Mouse (Mus musculus) forebrain, embryonic 10.5 days (tissue): ENCODE measurements at regions not wholly inside any gene's neighbourhood (a gene's known extent, or its start where the extent isn't known, plus 50 kb on each side); places are given as distances from the start of the nearest gene placed in this dataset.

Experiments used
- DNase-seq: peaks from one replicate; pipeline ENCODE4 v3.0.0-alpha.2; 2017; ENCODE audit warnings: low spot score; ENCODE audit errors: extremely low spot score
- H3K27ac ChIP-seq: fragments of 300-500 bp; sonication (generic); 2 replicates; pipeline ENCODE4 v1.5.1; 2016; ENCODE audit warnings: mild to moderate bottlenecking
- H3K27me3 ChIP-seq: fragments of 300-500 bp; sonication (generic); 2 replicates; pipeline ENCODE4 v1.6.1; 2016; ENCODE audit warnings: mild to moderate bottlenecking; ENCODE audit not compliant: poor library complexity, severe bottlenecking
- H3K36me3 ChIP-seq: fragments of 300-500 bp; sonication (generic); replicated peaks from 2 replicates; pipeline ENCODE4 v1.6.1; 2016; ENCODE audit warnings: mild to moderate bottlenecking, moderate library complexity
- H3K4me1 ChIP-seq: fragments of 300-500 bp; sonication (generic); 2 replicates; pipeline ENCODE4 v1.6.1; 2016
- H3K4me3 ChIP-seq: fragments of 300-500 bp; sonication (generic); 2 replicates; pipeline ENCODE4 v1.5.1; 2016; ENCODE audit warnings: mild to moderate bottlenecking, moderate library complexity
- H3K9me3 ChIP-seq: fragments of 300-500 bp; sonication (generic); 2 replicates; pipeline ENCODE4 v1.6.1; 2016; ENCODE audit warnings: mild to moderate bottlenecking, moderate library complexity
- WGBS: fragments of 180-500 bp; shearing (Covaris S2); methylation state at CpG from one replicate; pipeline ENCODE4 v1.1.7; 2016; 5-methylcytosine and 5-hydroxymethylcytosine counted together

DNA sequence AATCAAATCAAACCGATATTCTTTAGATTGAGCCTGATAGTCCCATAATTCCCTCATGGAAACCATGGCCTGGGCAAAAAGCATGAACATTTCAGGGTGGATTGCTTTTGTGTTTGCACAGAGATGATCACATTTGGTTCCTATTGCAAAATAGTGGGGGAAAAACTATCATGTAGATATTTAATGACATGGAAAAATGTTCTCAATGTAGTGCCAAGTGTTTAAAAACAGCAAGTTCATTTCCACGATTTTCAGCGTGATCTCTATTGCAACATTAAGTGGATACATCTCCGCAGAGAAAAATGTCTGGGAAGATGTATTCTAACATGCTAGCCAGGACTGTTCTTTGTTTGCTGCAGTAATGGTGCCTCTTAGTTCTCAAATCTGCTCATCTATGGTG is 235.0 kb upstream of the Stt3b start:
- H3K4me1 ChIP-seq = peaks cover 30% of the 10 kb centered on the region
- H3K4me3 ChIP-seq = no peak overlapping the region
- H3K9me3 ChIP-seq = peaks cover 11% of the 10 kb centered on the region; the same call in 1 of the 2 replicates
- no peaks in the 10 kb centered on the region for H3K36me3 ChIP-seq
- no peak for DNase-seq
- H3K27ac ChIP-seq = no peak overlapping the region
- H3K27me3 ChIP-seq = no peaks in the 10 kb centered on the region
- WGBS = 90% methylated on average over 4 of the region's 4 CpGs

DNA sequence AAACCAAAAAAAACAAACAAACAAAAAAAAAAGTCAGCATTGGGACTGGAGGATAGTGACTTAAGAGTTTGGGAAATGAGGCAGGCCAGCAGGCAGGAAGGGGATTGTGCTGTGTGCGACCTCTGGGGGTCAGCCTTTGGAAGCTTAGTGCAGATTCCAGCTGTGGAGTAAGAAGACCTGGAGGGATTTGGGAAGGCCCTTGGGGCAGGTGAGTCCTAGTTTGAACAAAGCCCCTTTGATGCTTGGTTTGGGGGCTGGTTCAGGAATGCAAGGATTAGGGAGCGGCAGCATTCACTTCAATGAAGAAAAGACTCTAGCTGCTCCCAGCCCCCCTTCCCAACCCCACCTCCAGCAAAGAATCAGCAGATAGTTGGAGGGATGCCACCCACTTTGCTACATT is 235.6 kb upstream of the Stt3b start:
- peak overlapping the region; percentile 40; the same call in 1 of the 2 replicates for H3K27ac ChIP-seq
- peaks cover 30% of the 10 kb centered on the region for H3K4me1 ChIP-seq
- WGBS = 10% methylated on average over 2 of the region's 2 CpGs
- peak; percentile 17 for DNase-seq
- no peak overlapping the region for H3K4me3 ChIP-seq
- H3K9me3 ChIP-seq = peaks cover 10% of the 10 kb centered on the region; the same call in 1 of the 2 replicates
- no peaks in the 10 kb centered on the region for H3K27me3 ChIP-seq
- H3K36me3 ChIP-seq = no peaks in the 10 kb centered on the region

DNA sequence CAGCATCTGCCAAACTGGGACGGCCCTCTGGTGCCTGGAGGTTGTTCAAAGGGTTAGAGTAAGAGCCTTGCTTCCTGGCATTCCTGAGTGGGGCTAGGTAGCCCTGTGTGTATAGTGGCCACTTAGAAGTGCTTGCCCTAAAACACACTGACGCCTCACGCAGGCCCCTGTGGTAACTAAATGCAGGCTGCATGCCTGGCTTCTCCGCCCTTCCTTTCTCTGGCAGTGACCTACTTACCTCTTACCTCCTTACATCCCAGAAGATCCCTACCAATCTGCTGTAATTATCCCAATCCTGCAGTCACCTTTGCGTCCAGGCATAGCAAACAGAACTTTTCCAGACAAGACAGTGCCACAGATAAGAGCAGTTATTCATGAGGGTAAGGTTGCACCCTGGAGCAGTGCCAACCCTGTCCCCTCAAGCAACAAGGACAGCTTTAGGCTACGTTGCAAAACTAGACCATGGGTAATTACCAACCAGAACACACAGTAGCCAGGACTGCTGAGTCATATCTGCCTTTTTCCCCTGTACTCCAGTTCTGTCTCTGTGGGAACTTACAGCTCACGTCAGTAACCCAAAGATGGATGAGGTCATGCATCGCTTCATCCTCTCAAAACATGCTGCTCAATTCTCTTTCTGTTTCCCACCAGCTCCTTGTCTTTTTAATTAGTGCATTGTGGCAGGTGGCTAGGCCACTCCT is 237.6 kb upstream of the Stt3b start:
- Histone ChIP-seq H3K4me3 (no peak overlapping the region), H3K27me3 (no peaks in the 10 kb centered on the region), H3K36me3 (no peaks in the 10 kb centered on the region), H3K4me1 (peaks cover 30% of the 10 kb centered on the region), H3K27ac (peak overlapping the region; percentile 48; the same call in 1 of the 2 replicates), H3K9me3 (no peaks in the 10 kb centered on the region)
- WGBS = 72% methylated on average over 8 of the region's 8 CpGs
- DNase-seq = no peak

DNA sequence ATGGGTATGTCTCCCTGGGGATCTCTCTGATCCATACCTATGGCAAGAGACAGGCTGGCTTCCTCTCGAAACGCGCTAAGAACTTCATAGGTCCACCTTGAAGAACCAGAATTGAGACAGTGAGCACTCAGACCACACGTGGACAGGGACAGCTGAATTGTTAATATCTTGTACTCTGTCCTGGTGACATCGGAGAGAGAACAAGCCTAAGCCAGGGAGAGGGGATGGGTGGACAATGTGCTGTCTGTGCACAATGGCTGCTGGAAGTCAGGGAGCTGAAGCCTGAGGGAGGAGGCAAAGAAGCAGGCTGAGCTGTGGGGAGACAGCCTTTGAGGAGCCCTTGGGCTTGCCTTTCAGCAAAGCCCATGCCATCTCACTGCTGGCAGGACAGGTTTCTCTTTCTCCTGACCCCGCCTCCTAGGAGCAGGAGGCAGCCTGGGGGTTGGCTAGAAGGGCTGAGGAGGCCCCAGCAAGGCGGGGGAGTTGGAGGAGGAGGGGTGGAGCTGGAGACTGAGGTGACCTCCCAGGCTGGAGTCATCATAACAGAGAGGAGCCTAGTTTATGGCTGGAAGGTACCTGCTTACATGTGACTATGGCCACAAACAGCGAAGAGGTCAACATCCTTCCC is 238.6 kb upstream of the Stt3b start:
- H3K4me1 ChIP-seq = peaks cover 30% of the 10 kb centered on the region
- no peak for DNase-seq
- no peaks in the 10 kb centered on the region for H3K36me3 ChIP-seq
- 60% methylated on average over 8 of the region's 8 CpGs for WGBS
- H3K27me3 ChIP-seq = no peaks in the 10 kb centered on the region
- peak overlapping the region; percentile 52 for H3K27ac ChIP-seq
- no peak overlapping the region for H3K4me3 ChIP-seq
- no peaks in the 10 kb centered on the region for H3K9me3 ChIP-seq

DNA sequence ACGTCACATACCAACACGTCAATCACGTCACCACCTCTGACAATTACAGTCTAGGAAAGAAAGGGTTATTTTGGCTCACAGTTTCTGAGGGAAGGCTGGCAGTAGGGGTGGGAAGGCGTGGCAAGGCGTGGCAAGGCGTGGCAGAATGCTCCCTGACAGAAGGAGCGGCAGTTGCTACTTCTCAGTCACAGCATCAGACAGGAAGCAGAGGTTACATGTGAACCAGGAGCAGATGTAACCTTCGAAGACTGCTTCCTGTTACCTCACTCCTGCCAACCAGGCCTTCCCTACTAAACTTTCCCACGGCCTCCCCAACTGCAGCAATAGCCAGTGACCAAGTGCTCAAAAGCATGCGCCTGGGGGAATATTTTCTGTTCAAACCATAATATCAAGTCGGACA is 240.9 kb upstream of the Stt3b start:
- WGBS = 90% methylated on average over 11 of the region's 11 CpGs
- H3K4me3 ChIP-seq = no peak overlapping the region

DNA sequence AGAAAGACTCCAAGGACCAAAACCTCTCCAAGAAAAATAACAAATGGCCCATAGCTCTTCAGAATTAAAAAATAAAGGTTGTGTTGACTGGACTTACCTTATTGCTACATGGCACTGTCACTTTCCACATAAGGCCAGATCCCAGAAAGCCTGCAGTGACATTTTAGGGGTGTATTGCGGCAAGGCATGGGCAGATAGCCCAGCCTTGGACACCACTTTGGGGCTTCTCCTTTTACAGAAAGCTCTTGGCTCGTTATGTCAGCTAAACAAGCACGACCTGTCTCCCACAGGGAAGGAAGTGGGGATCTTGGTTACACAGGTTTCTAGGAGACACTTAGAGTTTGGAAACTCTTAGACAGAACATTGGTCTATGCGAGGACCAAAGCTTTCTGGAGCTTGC is 241.3 kb upstream of the Stt3b start:
- no peaks in the 10 kb centered on the region for H3K27me3 ChIP-seq
- H3K4me3 ChIP-seq = no peak overlapping the region
- DNase-seq = no peak
- no peaks in the 10 kb centered on the region for H3K9me3 ChIP-seq
- H3K4me1 ChIP-seq = peaks cover 19% of the 10 kb centered on the region
- H3K36me3 ChIP-seq = no peaks in the 10 kb centered on the region
- H3K27ac ChIP-seq = no peak overlapping the region
- 88% methylated on average over 4 of the region's 4 CpGs for WGBS

More for the DNA sequence above, 240.9 kb upstream of the Stt3b start:
- no peak overlapping the region for H3K27ac ChIP-seq
- H3K4me1 ChIP-seq = peaks cover 23% of the 10 kb centered on the region
- no peaks in the 10 kb centered on the region for H3K27me3 ChIP-seq
- no peaks in the 10 kb centered on the region for H3K9me3 ChIP-seq
- H3K36me3 ChIP-seq = no peaks in the 10 kb centered on the region
- DNase-seq = no peak

DNA sequence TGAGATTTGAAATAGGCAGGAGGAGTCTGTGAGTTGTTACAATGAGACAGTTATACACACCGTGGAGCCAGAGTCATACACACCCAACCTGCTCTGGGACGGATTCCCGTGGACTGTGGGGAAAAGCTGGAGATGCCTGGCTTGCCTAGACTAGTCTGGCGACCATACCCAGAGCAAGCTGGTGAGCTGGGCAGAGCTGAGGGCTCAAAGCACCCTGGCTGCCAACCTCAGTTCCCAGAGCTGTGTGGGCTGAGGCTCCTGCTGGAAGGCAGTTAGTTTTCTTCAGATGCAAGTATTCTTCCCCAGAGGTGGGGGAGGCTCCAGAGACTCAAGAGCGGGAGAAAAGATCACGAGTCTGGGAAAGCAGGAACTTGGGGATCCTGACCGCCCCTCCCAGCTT is 247.9 kb upstream of the Stt3b start:
- no peak for DNase-seq
- H3K9me3 ChIP-seq = peaks cover 16% of the 10 kb centered on the region; the same call in 1 of the 2 replicates
- 86% methylated on average over 7 of the region's 7 CpGs for WGBS
- H3K27ac ChIP-seq = no peak overlapping the region
- H3K4me1 ChIP-seq = peaks cover 7% of the 10 kb centered on the region
- no peaks in the 10 kb centered on the region for H3K36me3 ChIP-seq
- no peak overlapping the region for H3K4me3 ChIP-seq
- no peaks in the 10 kb centered on the region for H3K27me3 ChIP-seq

DNA sequence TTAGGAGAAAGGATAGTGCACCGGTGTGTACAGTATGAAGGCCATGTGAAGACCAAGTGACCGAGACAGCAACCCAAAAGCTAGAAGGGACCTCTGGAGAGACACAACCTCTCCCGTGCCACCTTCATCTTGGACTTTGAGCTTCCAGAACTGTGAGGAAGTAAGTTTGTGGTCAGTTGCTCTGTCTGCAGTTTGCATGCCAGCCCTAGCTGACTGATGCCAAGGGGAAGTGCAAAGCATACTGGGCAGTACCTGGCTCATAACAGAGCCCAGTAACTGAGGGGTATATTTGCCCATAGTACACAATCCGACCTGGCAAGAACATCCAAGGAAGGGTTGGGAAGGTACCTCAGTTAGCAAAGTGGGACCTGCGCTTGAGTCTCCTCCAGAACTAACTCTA is 249.3 kb upstream of the Stt3b start:
- Histone ChIP-seq H3K36me3 (no peaks in the 10 kb centered on the region), H3K4me3 (no peak overlapping the region), H3K9me3 (peaks cover 16% of the 10 kb centered on the region; the same call in 1 of the 2 replicates), H3K27me3 (no peaks in the 10 kb centered on the region), H3K27ac (no peak overlapping the region), H3K4me1 (peaks cover 17% of the 10 kb centered on the region)
- WGBS = 93% methylated on average over 5 of the region's 5 CpGs
- no peak for DNase-seq

DNA sequence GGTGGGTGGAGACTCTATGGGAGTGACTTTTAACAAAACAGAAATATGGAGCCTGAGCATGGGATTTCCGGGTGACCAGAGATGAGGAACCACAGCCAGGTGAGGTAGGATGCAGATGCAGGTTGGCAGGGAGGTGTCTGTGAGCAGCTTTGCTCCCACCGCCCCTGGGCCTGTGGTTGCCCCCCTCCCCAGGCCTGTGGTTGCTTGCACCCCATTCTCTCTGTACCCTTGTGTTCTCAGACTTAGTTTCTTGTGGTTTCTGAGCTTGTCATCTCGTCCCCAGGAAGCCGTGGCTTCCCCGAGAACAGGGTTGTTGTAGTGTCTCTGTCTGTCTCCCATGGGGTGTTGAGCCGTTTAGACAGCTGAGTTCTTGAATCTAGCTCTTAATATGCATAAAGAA is 251.0 kb upstream of the Stt3b start:
- Histone ChIP-seq H3K9me3 (peaks cover 16% of the 10 kb centered on the region; the same call in 1 of the 2 replicates), H3K27me3 (no peaks in the 10 kb centered on the region)
- WGBS = 92% methylated on average over 6 of the region's 6 CpGs

DNA sequence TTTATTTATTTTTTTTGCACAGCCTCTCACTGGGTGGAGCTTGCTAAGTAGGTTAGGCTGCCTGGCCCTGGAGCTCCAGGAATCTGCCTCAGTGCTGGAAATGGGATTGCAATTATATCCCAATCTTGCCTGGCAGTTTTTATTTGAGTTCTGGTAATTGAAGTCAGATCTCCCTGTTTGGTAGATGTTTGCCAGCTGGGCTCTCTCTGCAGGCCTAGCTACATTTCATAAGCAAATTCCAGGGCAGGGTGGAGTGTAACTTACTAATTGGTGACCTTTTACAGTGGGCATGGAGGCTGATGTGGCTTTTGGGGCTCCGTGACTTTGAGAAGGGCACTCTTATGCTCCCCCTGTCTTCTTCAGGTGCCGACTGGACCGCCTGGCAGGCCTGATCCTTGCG is 252.6 kb upstream of the Stt3b start:
- H3K4me1 ChIP-seq = peaks cover 20% of the 10 kb centered on the region
- 60% methylated on average over 4 of the region's 4 CpGs for WGBS
- no peak for DNase-seq
- H3K4me3 ChIP-seq = no peak overlapping the region
- H3K27ac ChIP-seq = no peak overlapping the region
- H3K27me3 ChIP-seq = no peaks in the 10 kb centered on the region
- H3K9me3 ChIP-seq = peaks cover 16% of the 10 kb centered on the region; the same call in 1 of the 2 replicates
- no peaks in the 10 kb centered on the region for H3K36me3 ChIP-seq

More for the DNA sequence above, 251.0 kb upstream of the Stt3b start:
- DNase-seq = no peak
- no peak overlapping the region for H3K27ac ChIP-seq
- no peak overlapping the region for H3K4me3 ChIP-seq
- peaks cover 20% of the 10 kb centered on the region for H3K4me1 ChIP-seq
- no peaks in the 10 kb centered on the region for H3K36me3 ChIP-seq

DNA sequence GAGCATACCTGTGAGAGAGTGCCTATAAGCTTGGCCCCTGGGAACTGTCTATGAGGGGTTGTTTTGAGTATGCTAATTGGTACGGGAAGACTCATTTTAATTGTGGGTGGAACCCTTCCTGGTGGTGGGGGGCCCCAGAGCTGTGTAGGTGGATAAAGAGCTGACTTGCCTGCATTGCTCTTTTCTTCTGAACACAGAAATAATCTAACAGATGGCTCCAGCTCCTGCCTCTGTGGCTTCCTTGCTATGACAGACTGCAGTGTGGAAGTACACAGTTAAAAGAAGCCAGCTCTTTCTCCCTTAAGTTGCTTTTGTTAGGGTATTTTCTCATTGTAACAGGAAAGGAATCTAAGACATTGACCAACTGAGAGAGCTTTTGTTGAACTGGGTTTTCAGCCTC is 254.1 kb upstream of the Stt3b start:
- WGBS = 70% methylated on average over 1 of the region's 1 CpGs
- peaks cover 20% of the 10 kb centered on the region for H3K4me1 ChIP-seq
- no peaks in the 10 kb centered on the region for H3K36me3 ChIP-seq
- H3K4me3 ChIP-seq = no peak overlapping the region
- no peak overlapping the region for H3K27ac ChIP-seq
- DNase-seq = no peak
- H3K9me3 ChIP-seq = peaks cover 10% of the 10 kb centered on the region; the same call in 1 of the 2 replicates
- no peaks in the 10 kb centered on the region for H3K27me3 ChIP-seq

DNA sequence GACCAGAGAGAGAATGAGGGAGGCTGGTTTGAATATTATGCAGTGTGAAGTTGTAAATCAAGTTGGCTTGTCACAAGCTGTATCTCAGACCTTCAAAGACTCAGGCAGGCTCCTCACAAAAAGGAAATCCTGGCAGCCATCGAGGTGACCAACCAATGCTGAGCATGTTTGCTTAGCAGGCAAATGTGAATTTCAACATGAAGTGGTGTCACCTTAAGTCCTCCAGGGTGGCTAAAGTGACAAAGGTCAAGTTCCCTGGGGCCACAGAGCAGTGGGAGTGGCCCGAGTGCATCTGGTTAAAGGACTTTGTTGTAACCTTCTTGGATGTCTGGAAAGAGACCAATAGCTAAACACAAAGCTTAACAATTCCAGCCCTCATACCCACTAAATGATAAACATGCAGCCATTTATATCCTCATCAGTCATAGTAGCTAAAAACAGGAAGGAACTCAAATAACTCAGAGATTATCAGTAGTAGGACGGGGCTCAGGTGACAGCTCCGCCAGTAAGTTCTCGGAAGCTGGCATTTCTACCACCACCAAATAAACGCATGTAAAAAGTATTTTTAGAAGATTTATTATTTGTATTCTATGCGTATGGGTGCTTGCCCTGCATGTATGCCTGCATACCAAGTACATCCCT is 258.6 kb upstream of the Stt3b start:
- WGBS = 85% methylated on average over 7 of the region's 7 CpGs
- Histone ChIP-seq H3K4me3 (no peak overlapping the region), H3K4me1 (peaks cover 7% of the 10 kb centered on the region; the same call in 1 of the 2 replicates), H3K36me3 (no peaks in the 10 kb centered on the region), H3K27ac (no peak overlapping the region), H3K27me3 (no peaks in the 10 kb centered on the region), H3K9me3 (no peaks in the 10 kb centered on the region)
- no peak for DNase-seq

DNA sequence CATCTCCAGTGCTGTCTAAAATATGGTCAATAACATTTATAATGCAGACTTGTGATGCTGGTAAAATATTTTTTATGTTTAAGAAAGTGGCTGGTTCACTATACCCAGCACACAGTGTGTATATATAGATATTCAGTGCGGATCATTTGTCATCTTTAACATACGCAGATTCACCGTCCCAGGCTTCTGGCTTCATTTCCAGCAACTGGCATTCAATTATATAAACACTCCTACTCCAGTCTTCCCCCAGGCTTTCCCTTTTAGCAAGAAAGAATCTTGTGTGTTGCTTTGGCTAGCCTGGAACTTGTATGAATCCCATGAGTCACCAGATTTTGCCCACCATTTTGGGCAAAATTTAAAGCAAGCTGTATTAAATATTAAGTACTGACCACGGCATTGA is 260.8 kb upstream of the Stt3b start:
- 93% methylated on average over 4 of the region's 4 CpGs for WGBS
- H3K36me3 ChIP-seq = no peaks in the 10 kb centered on the region
- DNase-seq = no peak

More for the DNA sequence above, 260.8 kb upstream of the Stt3b start:
- no peak overlapping the region for H3K4me3 ChIP-seq
- no peaks in the 10 kb centered on the region for H3K4me1 ChIP-seq
- H3K27me3 ChIP-seq = no peaks in the 10 kb centered on the region
- H3K27ac ChIP-seq = no peak overlapping the region
- no peaks in the 10 kb centered on the region for H3K9me3 ChIP-seq
